Mouse (Mus musculus): ENCODE data around the gene App. TPM values are rescaled to one million over a fixed set of nuclear protein-coding genes. Genes with fewer than 3 reads are reported as not detected.

The App gene
- polyA plus RNA-seq, 1 experiment: 207 TPM

- peaks cover 21% of the 10 kb centered on the region for H3K36me3 ChIP-seq (ENCODE audit: control insufficient read depth, insufficient read depth)
- TF ChIP-seq E2F4 (IDR thresholded peaks at IDR 0.05; ENCODE audit: insufficient read depth) (no peak), MAX (IDR thresholded peaks at IDR 0.05; ENCODE audit: low read depth) (no peak), SRF (IDR thresholded peaks at IDR 0.05; ENCODE audit: control insufficient read depth, insufficient read length, low read depth) (no peak), CEBPB (IDR thresholded peaks at IDR 0.05; ENCODE audit: insufficient read depth, poor library complexity, severe bottlenecking) (no peak), REST (IDR thresholded peaks at IDR 0.05; ENCODE audit: insufficient read depth, insufficient read length) (no peak), TCF3 (IDR thresholded peaks at IDR 0.05; ENCODE audit: insufficient read length, low read depth) (no peak), USF1 (IDR thresholded peaks at IDR 0.05; ENCODE audit: low read depth) (no peak), MYOD1 (IDR thresholded peaks at IDR 0.05; ENCODE audit: control insufficient read depth in 1 of 3, insufficient read length in 2 of 3, low read depth in 2 of 3) (no peak), TCF12 (IDR thresholded peaks at IDR 0.05; ENCODE audit: insufficient read depth, poor library complexity, severe bottlenecking) (no peak), POLR2A (IDR thresholded peaks at IDR 0.05; ENCODE audit: insufficient read length, low read depth) (no peak), POLR2AphosphoS2 (IDR thresholded peaks at IDR 0.05; ENCODE audit: insufficient read length, low read depth) (no peak), MYOG (IDR thresholded peaks at IDR 0.05; ENCODE audit: control insufficient read depth in 1 of 3, insufficient read depth in 1 of 3, insufficient read length in 2 of 3, low read depth in 2 of 3) (no peak)
Observed at GRCm38 (mm10) chr16:85000304-85000703, 173.3 kb downstream of the App start.

GRCm38 (mm10) chr16:84997551-84997950, 176.0 kb downstream of the App start:
- TF ChIP-seq MYOD1 (IDR thresholded peaks at IDR 0.05; ENCODE audit: control insufficient read depth in 1 of 3, insufficient read length in 2 of 3, low read depth in 2 of 3): no peak
- no peak for TF ChIP-seq CEBPB (IDR thresholded peaks at IDR 0.05; ENCODE audit: insufficient read depth, poor library complexity, severe bottlenecking)
- no peak for TF ChIP-seq TCF12 (IDR thresholded peaks at IDR 0.05; ENCODE audit: insufficient read depth, poor library complexity, severe bottlenecking)
- H3K4me3 ChIP-seq: no peak overlapping the region
- H3K36me3 ChIP-seq (ENCODE audit: control insufficient read depth, insufficient read depth): peaks cover 25% of the 10 kb centered on the region

More at GRCm38 (mm10) chr16:85000304-85000703, 173.3 kb downstream of the App start:
- H3K79me2 ChIP-seq (ENCODE audit: control insufficient read depth, insufficient read depth): no peaks in the 10 kb centered on the region
- H3K27me3 ChIP-seq (ENCODE audit: control insufficient read depth, insufficient read depth, insufficient read length): no peaks in the 10 kb centered on the region
- no peak overlapping the region for H3K4me2 ChIP-seq (ENCODE audit: low read depth)
- H3K4me3 ChIP-seq: no peak overlapping the region
- H3ac ChIP-seq (ENCODE audit: control insufficient read depth, insufficient read length): no peak overlapping the region

GRCm38 (mm10) chr16:84995441-84995867, 178.1 kb downstream of the App start:
- peaks cover 32% of the 10 kb centered on the region for H3K36me3 ChIP-seq (ENCODE audit: control insufficient read depth, insufficient read depth)
- no peak overlapping the region for H3K4me2 ChIP-seq (ENCODE audit: low read depth)
- no peak overlapping the region for H3K4me3 ChIP-seq
- H3ac ChIP-seq (ENCODE audit: control insufficient read depth, insufficient read length): no peak overlapping the region
- H3K27me3 ChIP-seq (ENCODE audit: control insufficient read depth, insufficient read depth, insufficient read length): no peaks in the 10 kb centered on the region
- no peak for TF ChIP-seq TCF12 (IDR thresholded peaks at IDR 0.05; ENCODE audit: insufficient read depth, poor library complexity, severe bottlenecking)
- no peak for TF ChIP-seq TCF3 (IDR thresholded peaks at IDR 0.05; ENCODE audit: insufficient read length, low read depth)
- TF ChIP-seq CEBPB (IDR thresholded peaks at IDR 0.05; ENCODE audit: insufficient read depth, poor library complexity, severe bottlenecking): no peak
- TF ChIP-seq MYOG (IDR thresholded peaks at IDR 0.05; ENCODE audit: control insufficient read depth in 1 of 3, insufficient read depth in 1 of 3, insufficient read length in 2 of 3, low read depth in 2 of 3): no peak
- TF ChIP-seq POLR2A (IDR thresholded peaks at IDR 0.05; ENCODE audit: insufficient read length, low read depth): no peak
- TF ChIP-seq POLR2AphosphoS2 (IDR thresholded peaks at IDR 0.05; ENCODE audit: insufficient read length, low read depth): no peak
- no peak for TF ChIP-seq E2F4 (IDR thresholded peaks at IDR 0.05; ENCODE audit: insufficient read depth)
- no peak for TF ChIP-seq MAX (IDR thresholded peaks at IDR 0.05; ENCODE audit: low read depth)
- TF ChIP-seq REST (IDR thresholded peaks at IDR 0.05; ENCODE audit: insufficient read depth, insufficient read length): no peak
- TF ChIP-seq USF1 (IDR thresholded peaks at IDR 0.05; ENCODE audit: low read depth): no peak
- TF ChIP-seq SRF (IDR thresholded peaks at IDR 0.05; ENCODE audit: control insufficient read depth, insufficient read length, low read depth): no peak
- no peak for TF ChIP-seq MYOD1 (IDR thresholded peaks at IDR 0.05; ENCODE audit: control insufficient read depth in 1 of 3, insufficient read length in 2 of 3, low read depth in 2 of 3)
- H3K79me2 ChIP-seq (ENCODE audit: control insufficient read depth, insufficient read depth): no peaks in the 10 kb centered on the region

More at GRCm38 (mm10) chr16:84997551-84997950, 176.0 kb downstream of the App start:
- no peaks in the 10 kb centered on the region for H3K27me3 ChIP-seq (ENCODE audit: control insufficient read depth, insufficient read depth, insufficient read length)
- no peak overlapping the region for H3ac ChIP-seq (ENCODE audit: control insufficient read depth, insufficient read length)
- H3K4me2 ChIP-seq (ENCODE audit: low read depth): no peak overlapping the region
- no peaks in the 10 kb centered on the region for H3K79me2 ChIP-seq (ENCODE audit: control insufficient read depth, insufficient read depth)

GRCm38 (mm10) chr16:84992888-84993287, 180.7 kb downstream of the App start:
- Histone ChIP-seq H3K79me2 (ENCODE audit: control insufficient read depth, insufficient read depth) (no peaks in the 10 kb centered on the region), H3K4me2 (ENCODE audit: low read depth) (no peak overlapping the region), H3K36me3 (ENCODE audit: control insufficient read depth, insufficient read depth) (peaks cover 28% of the 10 kb centered on the region), H3ac (ENCODE audit: control insufficient read depth, insufficient read length) (no peak overlapping the region), H3K4me3 (no peak overlapping the region), H3K27me3 (ENCODE audit: control insufficient read depth, insufficient read depth, insufficient read length) (no peaks in the 10 kb centered on the region)
- no peak for TF ChIP-seq E2F4 (IDR thresholded peaks at IDR 0.05; ENCODE audit: insufficient read depth)
- TF ChIP-seq POLR2AphosphoS2 (IDR thresholded peaks at IDR 0.05; ENCODE audit: insufficient read length, low read depth): no peak
- no peak for TF ChIP-seq MAX (IDR thresholded peaks at IDR 0.05; ENCODE audit: low read depth)
- no peak for TF ChIP-seq TCF12 (IDR thresholded peaks at IDR 0.05; ENCODE audit: insufficient read depth, poor library complexity, severe bottlenecking)
- TF ChIP-seq REST (IDR thresholded peaks at IDR 0.05; ENCODE audit: insufficient read depth, insufficient read length): no peak
- TF ChIP-seq POLR2A (IDR thresholded peaks at IDR 0.05; ENCODE audit: insufficient read length, low read depth): no peak
- no peak for TF ChIP-seq USF1 (IDR thresholded peaks at IDR 0.05; ENCODE audit: low read depth)
- no peak for TF ChIP-seq SRF (IDR thresholded peaks at IDR 0.05; ENCODE audit: control insufficient read depth, insufficient read length, low read depth)
- no peak for TF ChIP-seq CEBPB (IDR thresholded peaks at IDR 0.05; ENCODE audit: insufficient read depth, poor library complexity, severe bottlenecking)
- TF ChIP-seq TCF3 (IDR thresholded peaks at IDR 0.05; ENCODE audit: insufficient read length, low read depth): no peak
- no peak for TF ChIP-seq MYOG (IDR thresholded peaks at IDR 0.05; ENCODE audit: control insufficient read depth in 1 of 3, insufficient read depth in 1 of 3, insufficient read length in 2 of 3, low read depth in 2 of 3)

GRCm38 (mm10) chr16:84991011-84991410, 182.6 kb downstream of the App start:
- Histone ChIP-seq H3K4me2 (ENCODE audit: low read depth) (no peak overlapping the region), H3K36me3 (ENCODE audit: control insufficient read depth, insufficient read depth) (peaks cover 11% of the 10 kb centered on the region), H3K27me3 (ENCODE audit: control insufficient read depth, insufficient read depth, insufficient read length) (no peaks in the 10 kb centered on the region), H3K79me2 (ENCODE audit: control insufficient read depth, insufficient read depth) (no peaks in the 10 kb centered on the region), H3K4me3 (no peak overlapping the region), H3ac (ENCODE audit: control insufficient read depth, insufficient read length) (no peak overlapping the region)
- TF ChIP-seq USF1 (IDR thresholded peaks at IDR 0.05; ENCODE audit: low read depth) (no peak), CEBPB (IDR thresholded peaks at IDR 0.05; ENCODE audit: insufficient read depth, poor library complexity, severe bottlenecking) (0 out of 2 replicates have a peak, but pooled peaks have one; percentile 12)

Data from myocyte (in vitro differentiated cells).